Mouse (Mus musculus) spleen, adult 2 months (tissue): ENCODE data around the gene Amn.

ENCODE experiments used
- CTCF ChIP-seq: fragments of 200-500 bp; IDR thresholded peaks from 2 replicates; pipeline ENCODE4 v1.5.1; 2011; ENCODE audit warnings: mild to moderate bottlenecking, inconsistent platforms; ENCODE audit not compliant: insufficient read depth, insufficient read length, insufficient replicate concordance; ENCODE audit errors: extremely low read depth
- POLR2A ChIP-seq: fragments of 200-500 bp; IDR thresholded peaks from 2 replicates; pipeline ENCODE4 v1.6.1; 2011; ENCODE audit warnings: low read depth, low read length, inconsistent platforms

GRCm38 (mm10) chr12:111235631-111236030 lies 35.3 kb upstream of the Amn start:
- TF ChIP-seq CTCF (no peak), POLR2A (no peak)
